Mouse (Mus musculus) brain, embryonic 14.5 days (tissue): ENCODE data around the gene Tesk2. TPM values are rescaled to one million over a fixed set of nuclear protein-coding genes. Genes with fewer than 3 reads are reported as not detected.
"Not testable (repeated sequence)": the region's sequence is repeated elsewhere in the genome, so short reads cannot be mapped to it uniquely, and the experiment has no call there.

ENCODE experiments used
- DNase-seq: peaks from one replicate; pipeline ENCODE4 v3.0.0-alpha.2; 2011; ENCODE audit warnings: low read depth
- CTCF ChIP-seq: fragments of 200-500 bp; IDR thresholded peaks from 2 replicates; pipeline ENCODE4 v1.5.1; 2012; ENCODE audit warnings: inconsistent platforms, mild to moderate bottlenecking, moderate library complexity, borderline replicate concordance; ENCODE audit not compliant: insufficient read depth, insufficient read length; ENCODE audit errors: extremely low read depth
- POLR2A ChIP-seq: fragments of 200-500 bp; IDR thresholded peaks from 2 replicates; pipeline ENCODE4 v1.6.1; 2012; ENCODE audit warnings: mild to moderate bottlenecking, inconsistent platforms, borderline replicate concordance; ENCODE audit not compliant: poor library complexity, insufficient read depth, insufficient read length, severe bottlenecking; ENCODE audit errors: extremely low read depth
- polyA plus RNA-seq: library from polyadenylated mRNA; depleted of rRNA; stranded (reverse); fragments of >200 nt; gene quantifications from 2 replicates; pipeline ENCODE4 v1.2.3, GENCODE M21; 2012

Tesk2 gene
- polyA plus RNA-seq, 1 experiment = 3.1 TPM

DNA sequence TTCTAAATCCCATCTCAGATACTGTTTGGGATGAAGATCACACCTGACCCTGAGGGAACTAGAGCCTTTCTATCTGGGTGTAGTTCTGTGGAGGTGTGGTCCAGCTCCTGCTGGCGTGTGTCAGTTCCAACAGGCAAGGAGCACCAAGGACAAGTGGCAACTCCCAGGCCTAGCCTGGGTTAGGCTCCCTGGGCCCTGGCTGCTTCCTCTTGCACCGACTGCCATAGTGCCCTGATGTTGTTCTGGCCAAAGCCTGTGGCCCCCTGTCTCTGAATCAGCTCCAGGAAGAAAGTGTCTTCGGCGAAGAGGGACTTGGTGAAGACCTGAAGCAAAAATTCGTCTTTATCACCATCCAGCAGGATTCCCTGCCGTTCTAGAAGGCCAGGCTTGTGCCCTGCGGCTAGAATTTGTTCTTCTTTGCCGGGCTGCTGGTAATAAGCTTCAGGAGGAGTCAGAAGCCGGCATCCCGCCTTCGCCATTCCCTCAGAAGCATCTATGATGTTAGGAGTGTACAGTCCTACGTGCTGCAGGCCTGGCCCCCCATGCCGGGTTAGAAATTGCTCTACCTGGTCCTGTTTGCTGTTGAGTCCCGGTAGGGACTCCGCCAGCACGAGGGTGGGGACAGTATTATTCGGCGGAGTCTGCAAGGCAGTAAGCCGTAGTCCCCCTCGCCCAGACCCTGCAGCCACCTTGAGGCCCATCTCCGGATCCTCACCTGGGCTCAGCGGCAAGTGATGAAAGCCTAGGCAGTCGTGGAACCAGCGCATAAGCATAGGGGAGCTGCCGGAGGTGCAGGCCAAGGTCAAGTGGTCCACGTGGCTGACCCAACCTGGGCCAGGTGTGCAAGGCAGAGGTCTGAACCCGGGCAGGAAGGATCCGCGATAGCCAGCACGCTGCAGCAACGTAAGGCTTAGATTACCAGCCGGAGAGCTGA is 99.5 kb downstream of the Tesk2 start:
- TF ChIP-seq CTCF (no peak), POLR2A (no peak)
- no peak for DNase-seq

DNA sequence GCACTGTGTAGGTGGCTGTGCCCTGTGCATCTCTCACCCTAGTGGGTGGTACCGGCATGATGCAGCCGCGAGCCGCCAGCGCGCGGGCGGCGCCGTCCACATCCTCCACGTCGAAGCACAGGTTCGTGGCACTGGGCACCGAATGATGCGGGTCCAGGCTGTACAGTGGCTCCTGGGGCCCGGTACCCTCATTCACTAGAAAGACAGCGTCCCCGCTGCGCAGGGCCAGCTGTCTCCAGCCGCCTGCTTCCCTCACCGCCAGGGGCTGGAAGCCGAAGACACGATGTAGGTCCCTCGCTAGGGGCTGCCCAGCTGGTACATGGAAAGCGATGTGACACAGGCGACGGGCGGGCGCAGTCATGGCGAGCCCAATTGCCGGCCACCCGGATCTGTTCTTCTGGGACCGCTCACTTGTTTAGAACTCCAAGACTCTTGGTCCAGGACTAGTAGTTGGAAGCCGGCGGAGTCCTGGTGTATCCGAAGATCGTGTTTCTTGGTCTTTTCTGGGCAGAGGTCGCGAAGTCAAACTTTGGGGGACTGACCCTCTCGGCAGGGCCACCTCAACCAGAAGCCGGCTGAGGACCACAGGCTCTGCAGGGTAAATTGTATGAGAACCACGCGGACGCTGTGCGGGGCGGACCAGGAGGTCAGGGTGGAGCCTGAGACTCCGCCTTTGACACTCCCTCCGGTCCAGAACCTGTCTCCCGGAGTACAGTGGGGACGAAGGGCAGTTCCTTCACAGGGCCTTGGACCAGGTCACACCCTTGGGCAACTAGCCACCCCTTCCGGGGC is 100.3 kb downstream of the Tesk2 start:
- TF ChIP-seq POLR2A (no peak), CTCF (peak; percentile 54)
- peak; percentile 58 for DNase-seq

GRCm38 (mm10) chr4:116821694-116822016 is 100.9 kb downstream of the Tesk2 start, which contains the start of gene Hpdl:
Hpdl (minus strand) TSS chr4:116821707.
- DNase-seq = no peak
- no peak for TF ChIP-seq POLR2A
- TF ChIP-seq CTCF = no peak

DNA sequence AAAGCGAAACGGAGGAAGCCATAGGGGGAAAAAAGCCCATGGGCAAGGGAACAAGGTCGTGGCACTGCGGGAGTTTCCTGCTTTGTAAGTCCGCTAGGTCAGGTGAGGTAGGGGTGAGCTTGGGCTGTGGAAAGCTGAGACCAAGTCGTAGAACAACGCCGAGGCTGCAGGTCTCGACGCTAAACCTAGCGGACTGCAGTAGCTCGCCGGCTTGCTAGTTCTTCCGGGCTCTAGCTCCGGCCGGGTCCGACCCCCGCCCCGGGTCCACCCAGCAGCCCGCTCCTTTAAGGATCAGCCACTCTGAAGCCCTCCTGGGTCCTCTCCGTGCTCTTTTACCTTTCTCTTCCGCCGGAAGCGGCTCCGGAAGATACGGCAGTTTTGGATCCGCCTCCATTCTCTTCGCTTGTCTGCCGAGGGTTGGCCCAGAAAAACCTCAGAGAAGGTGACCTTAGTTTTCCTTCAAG is 103.8 kb downstream of the Tesk2 start:
- DNase-seq = peak; percentile 83
- TF ChIP-seq POLR2A = peak; percentile 47; the same call in 1 of the 2 replicates
- TF ChIP-seq CTCF = no peak

GRCm38 (mm10) chr4:116827819-116828218 is 107.1 kb downstream of the Tesk2 start:
- TF ChIP-seq CTCF = peak; percentile 76; the same call in 1 of the 2 replicates
- TF ChIP-seq POLR2A = no peak
- DNase-seq = peak; percentile 89

DNA sequence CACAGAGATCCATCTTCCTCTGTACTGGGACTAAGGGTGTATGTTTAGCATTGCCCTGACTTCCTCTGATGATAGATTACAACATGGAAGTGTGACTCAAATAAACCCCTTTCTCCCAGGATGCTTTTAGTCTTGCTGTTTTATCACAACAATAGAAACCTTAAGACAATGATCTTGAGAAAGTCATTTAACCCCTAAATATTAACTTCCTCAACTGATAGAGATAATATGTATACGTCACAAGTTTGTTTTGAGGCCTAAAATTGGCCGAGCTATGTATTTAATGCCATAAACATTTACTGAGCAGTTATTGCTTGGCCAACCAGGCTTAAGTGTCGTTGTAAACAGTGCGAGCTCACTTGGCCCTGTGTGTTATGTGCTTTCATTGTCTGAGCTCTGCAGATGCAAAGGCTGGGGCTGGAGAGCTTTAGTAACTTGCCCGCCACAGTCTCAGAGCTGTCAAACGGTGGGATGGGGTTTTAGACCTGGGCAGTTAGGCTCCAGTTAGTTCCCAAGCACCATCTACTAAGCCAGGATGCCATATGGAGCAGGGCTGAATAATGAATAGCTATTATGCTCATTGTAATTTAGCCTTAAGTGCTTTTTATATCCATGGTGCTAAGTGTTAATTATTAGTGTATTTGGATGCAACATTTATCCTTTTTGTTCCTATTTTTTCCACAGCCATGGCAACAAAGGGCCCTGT is 108.8 kb downstream of the Tesk2 start:
- peak; percentile 79 for DNase-seq
- TF ChIP-seq CTCF = no peak
- TF ChIP-seq POLR2A = no peak

GRCm38 (mm10) chr4:116830070-116830368 is 109.3 kb downstream of the Tesk2 start:
- TF ChIP-seq POLR2A (no peak), CTCF (no peak)
- no peak for DNase-seq

DNA sequence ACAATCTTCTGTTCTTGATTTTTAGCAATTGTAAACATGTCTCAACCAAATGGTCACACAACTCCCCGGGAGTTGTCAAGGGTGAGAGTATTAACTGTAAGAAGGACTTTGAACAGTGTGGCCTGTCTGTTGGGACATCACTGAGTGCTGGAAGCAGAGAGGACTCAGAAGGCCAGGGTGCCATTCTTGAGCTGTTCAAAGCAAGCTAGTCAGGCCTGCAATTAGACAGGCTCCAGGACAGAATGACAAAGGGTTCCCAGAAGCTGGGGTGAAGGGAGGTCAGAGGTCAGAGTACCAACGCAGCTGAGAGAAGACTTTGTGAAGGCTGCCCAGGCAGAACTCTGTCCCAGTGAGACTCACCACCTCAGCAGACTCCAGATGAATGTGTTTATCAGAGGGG is 118.3 kb downstream of the Tesk2 start:
- no peak for DNase-seq
- TF ChIP-seq POLR2A (no peak), CTCF (no peak)

- not testable (repeated sequence) for DNase-seq
Measured at GRCm38 (mm10) chr4:116840096-116840495, 119.3 kb downstream of the Tesk2 start.

GRCm38 (mm10) chr4:116840841-116841240 is 120.1 kb downstream of the Tesk2 start:
- DNase-seq = no peak
- TF ChIP-seq POLR2A (no peak), CTCF (no peak)

- no peak for TF ChIP-seq POLR2A
- no peak for DNase-seq
Measured at GRCm38 (mm10) chr4:116844324-116844723, 123.6 kb downstream of the Tesk2 start.

GRCm38 (mm10) chr4:116849901-116850300 is 129.2 kb downstream of the Tesk2 start:
- TF ChIP-seq POLR2A = no peak
- TF ChIP-seq CTCF = no peak
- no peak for DNase-seq
